Mouse (Mus musculus) forebrain, embryonic 12.5 days (tissue): ENCODE measurements around the gene Clcnkb. TPM values are rescaled to one million over a fixed set of nuclear protein-coding genes. Genes with fewer than 3 reads are reported as not detected.

ENCODE experiments used
- ATAC-seq: fragments of 200-750 bp; cut with Nextera tagmentation; 2 replicates; pipeline ENCODE4 v1.8.0; 2017; ENCODE audit warnings: moderate TSS enrichment; ENCODE audit not compliant: low FRiP score
- H3K27ac ChIP-seq: fragments of 300-500 bp; sonication (generic); 2 replicates; pipeline ENCODE4 v1.5.1; 2016; ENCODE audit warnings: mild to moderate bottlenecking
- H3K27me3 ChIP-seq: fragments of 300-500 bp; sonication (generic); 2 replicates; pipeline ENCODE4 v1.6.1; 2016; ENCODE audit warnings: mild to moderate bottlenecking
- H3K36me3 ChIP-seq: fragments of 300-500 bp; sonication (generic); replicated peaks from 2 replicates; pipeline ENCODE4 v1.6.1; 2016; ENCODE audit warnings: mild to moderate bottlenecking
- H3K4me1 ChIP-seq: fragments of 300-500 bp; sonication (generic); 2 replicates; pipeline ENCODE4 v1.6.1; 2016
- H3K4me2 ChIP-seq: fragments of 300-500 bp; sonication (generic); 2 replicates; pipeline ENCODE4 v1.6.1; 2016; ENCODE audit warnings: mild to moderate bottlenecking, moderate library complexity
- H3K4me3 ChIP-seq: fragments of 300-500 bp; sonication (generic); replicated peaks from 2 replicates; pipeline ENCODE4 v1.5.1; 2016; ENCODE audit warnings: mild to moderate bottlenecking
- H3K9ac ChIP-seq: fragments of 300-500 bp; sonication (generic); 2 replicates; pipeline ENCODE4 v1.6.1; 2016; ENCODE audit warnings: mild to moderate bottlenecking
- H3K9me3 ChIP-seq: fragments of 300-500 bp; sonication (generic); 2 replicates; pipeline ENCODE4 v1.6.1; 2016
- WGBS: fragments of 180-500 bp; shearing (Covaris S2); methylation state at CpG from one replicate; pipeline ENCODE4 v1.1.7; 2016; 5-methylcytosine and 5-hydroxymethylcytosine counted together
- polyA plus RNA-seq: library from polyadenylated mRNA; unstranded; fragments of >200 nt; fragmentation: Nextera tagmentation; extraction: Ambion mirVana; gene quantifications from 2 replicates; pipeline ENCODE4 v1.2.1, GENCODE M21; 2016

The Clcnkb gene
- not detected in 2 replicates for polyA plus RNA-seq

- no peak for ATAC-seq
- Histone ChIP-seq H3K9ac (no peak within 1 kb of the TSS), H3K4me1 (no peaks in the 10 kb centered on the region), H3K4me2 (no peak within 1 kb of the TSS), H3K36me3 (no peaks in the 10 kb centered on the region), H3K27ac (no peak within 1 kb of the TSS), H3K27me3 (peaks cover 22% of the 10 kb centered on the region), H3K4me3 (no peak within 1 kb of the TSS), H3K9me3 (no peaks in the 10 kb centered on the region)
- WGBS = 69% methylated on average over 7 of the region's 7 CpGs
Measured at GRCm38 (mm10) chr4:141415924-141416323, at the start of gene Clcnkb. Gene Clcnkb, minus strand, starts transcription at chr4:141416014.

GRCm38 (mm10) chr4:141464722-141465121, 48.9 kb upstream of the Clcnkb start:
- H3K36me3 ChIP-seq = peaks cover 88% of the 10 kb centered on the region
- no peak for ATAC-seq
- no peak overlapping the region for H3K4me2 ChIP-seq
- peaks cover 14% of the 10 kb centered on the region for H3K4me1 ChIP-seq
- H3K4me3 ChIP-seq = no peak overlapping the region
- no peaks in the 10 kb centered on the region for H3K9me3 ChIP-seq
- H3K27ac ChIP-seq = no peak overlapping the region
- 83% methylated on average over 16 of the region's 16 CpGs for WGBS
- H3K9ac ChIP-seq = no peak overlapping the region
- no peaks in the 10 kb centered on the region for H3K27me3 ChIP-seq

GRCm38 (mm10) chr4:141463472-141463871, 47.7 kb upstream of the Clcnkb start:
- Histone ChIP-seq H3K4me3 (no peak overlapping the region), H3K4me1 (peaks cover 22% of the 10 kb centered on the region), H3K9ac (no peak overlapping the region), H3K36me3 (peaks cover 82% of the 10 kb centered on the region), H3K4me2 (no peak overlapping the region), H3K9me3 (no peaks in the 10 kb centered on the region), H3K27me3 (no peaks in the 10 kb centered on the region), H3K27ac (no peak overlapping the region)
- no peak for ATAC-seq
- WGBS = 84% methylated on average over 14 of the region's 14 CpGs

DNA sequence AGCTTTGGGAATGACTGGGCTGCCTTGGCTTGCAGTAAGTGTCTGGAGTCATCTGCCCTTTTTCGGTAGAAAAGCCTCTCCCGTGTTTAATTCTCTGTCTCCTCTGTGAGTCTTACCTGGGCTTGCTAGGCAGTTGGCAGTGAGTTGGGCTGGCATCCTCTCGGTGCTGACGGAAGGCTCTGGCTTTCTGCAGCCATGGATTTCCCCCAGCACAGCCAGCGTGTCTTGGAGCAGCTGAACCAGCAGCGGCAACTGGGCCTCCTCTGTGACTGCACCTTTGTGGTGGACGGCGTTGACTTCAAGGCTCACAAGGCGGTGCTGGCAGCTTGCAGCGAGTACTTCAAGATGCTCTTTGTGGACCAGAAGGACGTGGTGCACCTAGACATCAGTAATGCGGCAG, 45.8 kb upstream of the Clcnkb start:
- 88% methylated on average over 12 of the region's 12 CpGs for WGBS
- Histone ChIP-seq H3K4me1 (peaks cover 29% of the 10 kb centered on the region), H3K27ac (peak overlapping the region; percentile 53; the same call in 1 of the 2 replicates), H3K36me3 (peaks cover 65% of the 10 kb centered on the region), H3K27me3 (no peaks in the 10 kb centered on the region), H3K4me2 (no peak overlapping the region), H3K9me3 (no peaks in the 10 kb centered on the region), H3K9ac (no peak overlapping the region; the same call in 1 of the 2 replicates), H3K4me3 (no peak overlapping the region)
- no peak for ATAC-seq

DNA sequence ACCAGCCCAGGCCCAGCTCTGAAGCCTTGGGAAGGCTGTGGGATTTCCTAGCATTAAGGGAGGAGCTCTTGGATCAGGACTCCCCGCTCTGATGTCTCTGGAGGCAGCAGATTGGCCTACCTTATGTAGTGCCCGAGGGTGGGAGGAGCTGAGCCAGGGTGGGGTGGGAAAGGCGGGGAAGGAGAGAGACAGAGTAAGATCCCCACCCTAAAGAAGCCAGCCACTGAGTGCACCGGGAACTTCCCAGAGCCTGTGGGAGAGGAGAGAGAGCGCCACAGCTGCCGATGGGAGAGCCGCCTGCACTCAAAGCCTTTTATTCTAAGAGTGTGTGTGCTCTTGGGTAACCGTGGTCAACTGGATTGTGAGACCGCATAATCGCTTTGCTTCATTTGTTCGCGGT, 45.3 kb upstream of the Clcnkb start:
- H3K27me3 ChIP-seq = no peaks in the 10 kb centered on the region
- no peak for ATAC-seq
- peaks cover 60% of the 10 kb centered on the region for H3K36me3 ChIP-seq
- WGBS = 49% methylated on average over 12 of the region's 12 CpGs
- H3K4me3 ChIP-seq = no peak overlapping the region
- no peak overlapping the region; the same call in 1 of the 2 replicates for H3K9ac ChIP-seq
- H3K4me2 ChIP-seq = no peak overlapping the region
- H3K4me1 ChIP-seq = peaks cover 29% of the 10 kb centered on the region
- peak overlapping the region; percentile 53; the same call in 1 of the 2 replicates for H3K27ac ChIP-seq
- no peaks in the 10 kb centered on the region for H3K9me3 ChIP-seq

GRCm38 (mm10) chr4:141460481-141460880, 44.7 kb upstream of the Clcnkb start:
- peaks cover 54% of the 10 kb centered on the region for H3K36me3 ChIP-seq
- no peak for ATAC-seq
- H3K4me3 ChIP-seq = no peak overlapping the region
- H3K27me3 ChIP-seq = no peaks in the 10 kb centered on the region
- peaks cover 29% of the 10 kb centered on the region for H3K4me1 ChIP-seq
- no peak overlapping the region for H3K27ac ChIP-seq
- WGBS = 95% methylated on average over 4 of the region's 4 CpGs
- H3K9ac ChIP-seq = no peak overlapping the region
- H3K4me2 ChIP-seq = no peak overlapping the region
- no peaks in the 10 kb centered on the region for H3K9me3 ChIP-seq

DNA sequence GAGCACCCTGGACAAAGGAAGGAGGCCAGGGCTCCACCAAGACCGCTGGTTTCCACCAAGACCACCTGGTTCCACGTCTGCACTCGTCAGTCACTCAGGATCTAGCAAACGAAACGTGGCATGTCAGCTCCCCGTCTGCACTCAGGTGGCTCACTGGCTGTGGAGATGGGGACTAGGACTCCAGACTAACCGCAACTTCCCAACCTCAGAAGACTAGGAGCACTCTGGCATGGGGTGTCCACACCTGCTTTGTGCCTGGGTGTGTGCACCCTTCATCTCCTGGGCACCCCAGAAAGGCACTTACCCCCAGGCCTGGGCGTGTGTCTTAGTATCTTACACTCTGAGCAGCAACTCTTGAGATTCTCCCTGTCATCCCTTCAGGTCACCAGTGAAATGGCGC, 44.0 kb upstream of the Clcnkb start:
- Histone ChIP-seq H3K4me1 (peaks cover 29% of the 10 kb centered on the region), H3K4me3 (no peak overlapping the region), H3K9ac (no peak overlapping the region), H3K36me3 (peaks cover 51% of the 10 kb centered on the region), H3K4me2 (no peak overlapping the region), H3K9me3 (no peaks in the 10 kb centered on the region), H3K27ac (no peak overlapping the region), H3K27me3 (no peaks in the 10 kb centered on the region)
- 91% methylated on average over 9 of the region's 9 CpGs for WGBS
- no peak for ATAC-seq

- H3K36me3 ChIP-seq = peaks cover 47% of the 10 kb centered on the region
- H3K9ac ChIP-seq = no peak overlapping the region
- H3K4me1 ChIP-seq = peaks cover 29% of the 10 kb centered on the region
- no peak overlapping the region for H3K4me3 ChIP-seq
- no peaks in the 10 kb centered on the region for H3K27me3 ChIP-seq
- WGBS = 65% methylated on average over 3 of the region's 3 CpGs
- no peak for ATAC-seq
- peak overlapping the region; percentile 31; the same call in 1 of the 2 replicates for H3K27ac ChIP-seq
- H3K4me2 ChIP-seq = no peak overlapping the region
- H3K9me3 ChIP-seq = no peaks in the 10 kb centered on the region
Measured at GRCm38 (mm10) chr4:141458888-141459287, 43.1 kb upstream of the Clcnkb start.

DNA sequence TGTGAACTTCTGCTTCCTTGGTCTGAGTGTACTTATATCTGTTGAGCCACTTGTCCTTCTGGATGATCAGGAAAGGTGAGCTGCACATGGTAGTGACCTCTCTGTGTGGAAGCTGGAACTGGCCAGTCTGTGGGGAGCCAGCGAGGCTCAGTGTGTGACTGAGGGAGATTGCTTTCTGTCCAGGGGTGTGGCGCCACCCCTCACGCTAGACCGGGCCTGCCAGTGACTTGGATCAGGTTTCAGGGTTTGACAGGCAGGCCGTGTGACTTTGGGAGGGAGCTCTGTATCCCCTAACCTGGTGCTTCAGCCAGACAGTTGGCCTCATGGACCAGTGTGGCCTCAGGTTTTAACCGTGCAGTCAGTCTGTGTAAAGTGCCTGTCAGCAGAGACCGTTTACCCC, 42.4 kb upstream of the Clcnkb start:
- Histone ChIP-seq H3K4me3 (no peak overlapping the region), H3K4me1 (peaks cover 29% of the 10 kb centered on the region), H3K9me3 (no peaks in the 10 kb centered on the region), H3K27me3 (no peaks in the 10 kb centered on the region), H3K9ac (0 out of 2 replicates have a peak overlapping the region, but pooled peaks have one; percentile 21), H3K36me3 (peaks cover 46% of the 10 kb centered on the region), H3K27ac (peak overlapping the region; percentile 53; the same call in 1 of the 2 replicates), H3K4me2 (peak overlapping the region; percentile 4; the same call in 1 of the 2 replicates)
- no peak; the same call in 1 of the 2 replicates for ATAC-seq
- whole genome bisulfite sequencing = 9% methylated on average over 7 of the region's 7 CpGs

DNA sequence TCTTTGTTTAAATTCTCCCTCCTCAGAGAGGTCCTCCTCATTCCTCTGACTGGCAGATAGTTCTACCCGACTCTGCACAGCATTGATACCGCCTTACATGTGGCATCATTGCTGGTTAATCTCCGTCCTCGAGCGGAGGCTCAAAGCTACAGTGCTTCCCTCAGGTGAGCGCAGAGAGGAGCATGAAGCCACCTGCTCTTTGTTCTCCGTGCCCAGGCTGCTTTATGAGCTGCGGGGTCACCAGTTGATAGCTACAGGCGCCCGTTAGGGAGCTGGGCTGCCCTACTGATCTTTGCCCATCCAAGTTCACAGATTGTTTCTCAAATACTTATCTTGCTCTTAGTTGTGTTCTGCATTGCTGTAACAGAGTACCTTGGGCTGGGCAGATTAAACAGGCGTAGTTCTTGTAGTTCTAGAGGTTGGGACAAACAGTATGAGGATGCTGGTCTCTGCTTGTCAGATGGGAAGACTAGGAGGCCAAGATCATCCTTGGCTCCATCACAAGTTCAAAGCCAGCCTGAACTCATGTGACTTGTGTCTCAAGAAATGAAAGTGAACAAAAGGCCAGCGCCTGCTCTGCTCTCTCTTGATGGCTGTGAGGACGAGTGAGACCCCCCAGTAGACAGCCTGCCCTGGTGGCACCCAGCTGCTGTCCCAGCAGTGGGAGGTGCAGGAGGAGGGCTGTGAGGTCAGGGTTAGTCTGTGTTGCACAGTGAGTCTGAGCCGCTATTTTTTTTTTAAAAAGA, 40.6 kb upstream of the Clcnkb start:
- no peak overlapping the region for H3K4me3 ChIP-seq
- ATAC-seq = no peak
- H3K9ac ChIP-seq = no peak overlapping the region
- peaks cover 27% of the 10 kb centered on the region for H3K4me1 ChIP-seq
- no peak overlapping the region for H3K27ac ChIP-seq
- no peak overlapping the region for H3K4me2 ChIP-seq
- 93% methylated on average over 14 of the region's 14 CpGs for WGBS
- no peaks in the 10 kb centered on the region for H3K27me3 ChIP-seq
- H3K36me3 ChIP-seq = peaks cover 47% of the 10 kb centered on the region
- H3K9me3 ChIP-seq = no peaks in the 10 kb centered on the region

- Histone ChIP-seq H3K9me3 (no peaks in the 10 kb centered on the region), H3K4me3 (no peak overlapping the region), H3K9ac (no peak overlapping the region), H3K4me1 (peaks cover 18% of the 10 kb centered on the region), H3K4me2 (no peak overlapping the region), H3K27me3 (no peaks in the 10 kb centered on the region), H3K27ac (no peak overlapping the region), H3K36me3 (peaks cover 53% of the 10 kb centered on the region)
- ATAC-seq = no peak
- 76% methylated on average over 4 of the region's 4 CpGs for WGBS
Measured at GRCm38 (mm10) chr4:141455526-141455925, 39.7 kb upstream of the Clcnkb start.

DNA sequence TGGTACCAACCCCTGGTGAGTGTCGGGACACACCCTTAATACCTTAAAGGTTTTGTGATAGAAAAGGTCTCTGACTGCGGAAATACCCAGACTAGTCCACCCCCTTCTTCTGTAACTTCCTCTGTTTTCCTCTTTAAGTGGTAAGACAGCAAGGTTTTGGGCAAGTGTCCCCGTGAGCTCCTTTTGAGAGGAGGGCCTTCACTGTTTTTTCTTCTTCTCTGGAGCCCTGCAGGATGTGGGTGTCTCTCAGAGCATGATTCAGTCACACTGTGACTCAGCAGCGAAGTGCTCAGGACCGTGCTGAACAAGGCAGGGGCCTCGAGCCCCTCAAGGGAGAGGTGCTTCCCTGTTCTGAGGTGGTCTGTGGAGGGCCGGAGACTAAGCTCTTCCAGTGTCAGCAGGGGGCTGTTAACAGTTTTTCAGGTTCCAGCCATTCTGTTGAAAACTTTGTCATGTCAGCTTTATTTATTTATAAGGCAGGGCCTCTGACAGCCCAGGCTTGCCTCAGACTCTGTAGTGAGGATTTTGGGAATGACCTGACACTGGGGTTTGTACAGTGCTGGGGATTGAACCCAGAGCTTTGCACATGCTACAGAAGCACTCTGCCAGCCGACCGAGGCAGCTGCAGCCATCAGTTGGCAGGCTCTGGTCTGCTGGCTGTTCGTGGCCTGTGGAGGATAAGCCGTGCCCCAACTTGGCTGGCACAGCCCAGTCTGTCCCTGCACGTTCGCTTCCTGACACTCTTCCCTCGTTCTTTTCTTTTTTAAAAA, 39.0 kb upstream of the Clcnkb start:
- H3K27me3 ChIP-seq = no peaks in the 10 kb centered on the region
- H3K4me2 ChIP-seq = no peak overlapping the region
- WGBS = 86% methylated on average over 14 of the region's 14 CpGs
- peaks cover 53% of the 10 kb centered on the region for H3K36me3 ChIP-seq
- H3K9me3 ChIP-seq = no peaks in the 10 kb centered on the region
- H3K9ac ChIP-seq = no peak overlapping the region
- peaks cover 15% of the 10 kb centered on the region for H3K4me1 ChIP-seq
- H3K4me3 ChIP-seq = no peak overlapping the region
- H3K27ac ChIP-seq = no peak overlapping the region
- no peak for ATAC-seq
